Mouse (Mus musculus) ES-Bruce4 (cell line): Measurements from ENCODE around the gene Natd1.

ENCODE experiments used
- CTCF ChIP-seq: IDR thresholded peaks from one replicate; pipeline ENCODE4 v1.8.1; 2011; ENCODE audit warnings: low read depth, low read length
- POLR2A ChIP-seq: IDR thresholded peaks from one replicate; pipeline ENCODE4 v1.8.1; 2011; ENCODE audit warnings: low read length; ENCODE audit not compliant: insufficient read depth

DNA sequence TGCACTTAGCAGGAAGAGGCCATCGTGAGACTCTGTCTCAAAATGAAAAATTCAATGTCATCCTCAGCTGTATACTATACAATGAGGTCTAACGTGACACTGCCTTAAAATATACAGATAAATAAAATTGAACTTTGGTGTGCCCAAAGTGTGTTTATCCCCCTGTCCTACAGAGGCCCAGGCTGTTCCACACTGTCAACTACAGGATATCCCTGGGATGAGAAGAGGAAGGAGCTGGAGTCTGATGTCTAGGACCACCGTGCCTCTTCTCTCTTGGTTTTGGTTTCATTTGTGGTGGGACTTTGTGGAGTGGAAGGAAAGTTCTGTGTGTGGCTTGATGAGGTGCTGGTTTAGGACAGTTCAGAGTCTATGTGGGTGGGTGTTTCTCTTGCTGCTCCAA lies 23.1 kb upstream of the Natd1 start:
- TF ChIP-seq CTCF = no peak
- no peak for TF ChIP-seq POLR2A
